Mouse (Mus musculus) lung, embryonic 15.5 days (tissue): ENCODE results near the gene Wdr24. TPM values are rescaled to one million over a fixed set of nuclear protein-coding genes. Genes with fewer than 3 reads are reported as not detected.

Experiments
- ATAC-seq: fragments of 200-750 bp; cut with Nextera tagmentation; 2 replicates; pipeline ENCODE4 v1.8.0; 2017; ENCODE audit warnings: moderate number of reproducible peaks, borderline replicate concordance; ENCODE audit not compliant: low FRiP score, low TSS enrichment; ENCODE audit errors: extremely low read depth
- H3K27ac ChIP-seq: fragments of 300-500 bp; sonication (generic); 2 replicates; pipeline ENCODE4 v1.5.1; 2015; ENCODE audit warnings: moderate library complexity, mild to moderate bottlenecking, inconsistent platforms
- H3K27me3 ChIP-seq: fragments of 300-500 bp; sonication (generic); 2 replicates; pipeline ENCODE4 v1.6.1; 2015; ENCODE audit warnings: inconsistent platforms
- H3K36me3 ChIP-seq: fragments of 300-500 bp; sonication (generic); 2 replicates; pipeline ENCODE4 v1.6.1; 2015; ENCODE audit warnings: inconsistent platforms
- H3K4me1 ChIP-seq: fragments of 300-500 bp; sonication (generic); 2 replicates; pipeline ENCODE4 v1.6.1; 2015; ENCODE audit warnings: inconsistent platforms
- H3K4me2 ChIP-seq: fragments of 300-500 bp; sonication (generic); 2 replicates; pipeline ENCODE4 v1.6.1; 2015; ENCODE audit warnings: inconsistent platforms, mild to moderate bottlenecking, moderate library complexity
- H3K4me3 ChIP-seq: fragments of 300-500 bp; sonication (generic); 2 replicates; pipeline ENCODE4 v1.5.1; 2015; ENCODE audit warnings: mild to moderate bottlenecking, inconsistent platforms
- H3K9ac ChIP-seq: fragments of 300-500 bp; sonication (generic); 2 replicates; pipeline ENCODE4 v1.6.1; 2015; ENCODE audit warnings: inconsistent platforms
- H3K9me3 ChIP-seq: fragments of 300-500 bp; sonication (generic); 2 replicates; pipeline ENCODE4 v1.6.1; 2016; ENCODE audit warnings: inconsistent platforms
- WGBS: fragments of 180-500 bp; shearing (Covaris S2); methylation state at CpG from one replicate; pipeline ENCODE4 v1.1.7; 2015; 5-methylcytosine and 5-hydroxymethylcytosine counted together
- polyA plus RNA-seq: library from polyadenylated mRNA; unstranded; fragments of >200 nt; fragmentation: Nextera tagmentation; extraction: Ambion mirVana; gene quantifications from 2 replicates; pipeline ENCODE4 v1.2.1, GENCODE M21; 2015

Gene Wdr24
- polyA plus RNA-seq, 1 experiment from 2014 or later: 26.5 TPM

- peak; percentile 66 for ATAC-seq
- peak within 1 kb of the TSS; percentile 94 for H3K4me2 ChIP-seq
- under 1% methylated on average over 72 of the region's 100 CpGs for WGBS
- H3K27ac ChIP-seq: no peak within 1 kb of the TSS
- H3K9me3 ChIP-seq: no peaks in the 10 kb centered on the region
- H3K27me3 ChIP-seq: peaks cover 54% of the 10 kb centered on the region
- peaks cover 16% of the 10 kb centered on the region for H3K4me1 ChIP-seq
- H3K9ac ChIP-seq: peak within 1 kb of the TSS; percentile 33
- peak within 1 kb of the TSS; percentile 52 for H3K4me3 ChIP-seq
- no peaks in the 10 kb centered on the region for H3K36me3 ChIP-seq
Observed at GRCm38 (mm10) chr17:25808789-25809605, 14.4 kb upstream of the Wdr24 start, which contains the start of gene Fbxl16. TSS of gene Fbxl16 (plus strand) at chr17:25809085.

GRCm38 (mm10) chr17:25809606-25810340 is 13.7 kb upstream of the Wdr24 start:
- ATAC-seq: no peak
- peaks cover 54% of the 10 kb centered on the region for H3K27me3 ChIP-seq
- 7% methylated on average over 25 of the region's 25 CpGs for WGBS

GRCm38 (mm10) chr17:25810890-25811289 is 12.5 kb upstream of the Wdr24 start:
- Histone ChIP-seq H3K9ac (no peak overlapping the region), H3K4me3 (no peak overlapping the region), H3K9me3 (no peaks in the 10 kb centered on the region), H3K27ac (no peak overlapping the region), H3K36me3 (no peaks in the 10 kb centered on the region), H3K27me3 (peaks cover 54% of the 10 kb centered on the region), H3K4me1 (peaks cover 16% of the 10 kb centered on the region), H3K4me2 (no peak overlapping the region)
- 65% methylated on average over 4 of the region's 4 CpGs for WGBS
- ATAC-seq: no peak

More at GRCm38 (mm10) chr17:25809606-25810340, 13.7 kb upstream of the Wdr24 start:
- H3K4me3 ChIP-seq: peak overlapping the region; percentile 52
- no peaks in the 10 kb centered on the region for H3K9me3 ChIP-seq
- peak overlapping the region; percentile 33 for H3K9ac ChIP-seq
- H3K27ac ChIP-seq: no peak overlapping the region
- peaks cover 16% of the 10 kb centered on the region for H3K4me1 ChIP-seq
- H3K4me2 ChIP-seq: peak overlapping the region; percentile 94
- no peaks in the 10 kb centered on the region for H3K36me3 ChIP-seq

DNA sequence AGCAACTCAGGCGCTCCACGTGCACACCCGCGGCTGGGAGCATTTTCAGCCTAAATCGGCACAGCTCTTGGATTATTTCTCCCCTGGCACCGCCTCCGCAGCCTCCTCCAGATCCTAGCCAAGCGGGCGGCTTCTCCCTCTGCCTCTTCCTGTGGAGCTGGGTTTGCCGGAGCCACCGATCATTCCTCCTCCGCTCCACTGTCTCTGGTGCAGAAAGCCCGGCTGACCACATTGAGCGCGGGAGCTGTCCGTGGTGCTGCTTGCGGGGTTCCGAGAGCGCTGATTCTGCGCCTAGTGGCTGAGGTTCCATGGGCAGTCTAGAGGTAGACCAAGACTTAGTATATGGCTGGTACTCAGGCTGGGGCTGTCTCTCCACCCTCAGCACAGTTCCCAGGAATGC is 10.0 kb upstream of the Wdr24 start:
- H3K27ac ChIP-seq: no peak overlapping the region
- H3K27me3 ChIP-seq: peaks cover 58% of the 10 kb centered on the region
- H3K4me1 ChIP-seq: peaks cover 16% of the 10 kb centered on the region
- H3K4me3 ChIP-seq: no peak overlapping the region
- no peaks in the 10 kb centered on the region for H3K9me3 ChIP-seq
- H3K36me3 ChIP-seq: no peaks in the 10 kb centered on the region
- WGBS: 3% methylated on average over 20 of the region's 20 CpGs
- H3K9ac ChIP-seq: no peak overlapping the region
- no peak overlapping the region for H3K4me2 ChIP-seq
- no peak for ATAC-seq

DNA sequence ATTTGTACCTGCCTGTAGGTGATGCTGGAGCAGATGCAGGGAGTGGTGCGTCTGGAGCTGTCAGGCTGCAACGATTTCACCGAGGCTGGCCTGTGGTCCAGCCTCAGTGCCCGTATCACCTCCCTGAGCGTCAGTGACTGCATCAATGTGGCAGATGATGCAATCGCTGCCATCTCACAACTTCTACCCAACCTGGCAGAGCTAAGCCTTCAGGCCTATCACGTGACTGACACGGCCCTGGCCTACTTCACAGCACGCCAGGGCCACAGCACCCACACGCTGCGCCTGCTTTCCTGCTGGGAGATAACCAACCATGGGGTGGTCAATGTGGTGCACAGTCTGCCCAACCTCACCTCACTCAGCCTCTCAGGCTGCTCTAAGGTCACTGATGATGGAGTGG is 5.8 kb upstream of the Wdr24 start:
- Histone ChIP-seq H3K4me1 (no peaks in the 10 kb centered on the region; the same call in 1 of the 2 replicates), H3K4me2 (no peak overlapping the region), H3K9me3 (no peaks in the 10 kb centered on the region), H3K36me3 (no peaks in the 10 kb centered on the region), H3K27me3 (peaks cover 56% of the 10 kb centered on the region), H3K27ac (no peak overlapping the region), H3K9ac (no peak overlapping the region), H3K4me3 (no peak overlapping the region)
- ATAC-seq: no peak
- 76% methylated on average over 11 of the region's 11 CpGs for WGBS

DNA sequence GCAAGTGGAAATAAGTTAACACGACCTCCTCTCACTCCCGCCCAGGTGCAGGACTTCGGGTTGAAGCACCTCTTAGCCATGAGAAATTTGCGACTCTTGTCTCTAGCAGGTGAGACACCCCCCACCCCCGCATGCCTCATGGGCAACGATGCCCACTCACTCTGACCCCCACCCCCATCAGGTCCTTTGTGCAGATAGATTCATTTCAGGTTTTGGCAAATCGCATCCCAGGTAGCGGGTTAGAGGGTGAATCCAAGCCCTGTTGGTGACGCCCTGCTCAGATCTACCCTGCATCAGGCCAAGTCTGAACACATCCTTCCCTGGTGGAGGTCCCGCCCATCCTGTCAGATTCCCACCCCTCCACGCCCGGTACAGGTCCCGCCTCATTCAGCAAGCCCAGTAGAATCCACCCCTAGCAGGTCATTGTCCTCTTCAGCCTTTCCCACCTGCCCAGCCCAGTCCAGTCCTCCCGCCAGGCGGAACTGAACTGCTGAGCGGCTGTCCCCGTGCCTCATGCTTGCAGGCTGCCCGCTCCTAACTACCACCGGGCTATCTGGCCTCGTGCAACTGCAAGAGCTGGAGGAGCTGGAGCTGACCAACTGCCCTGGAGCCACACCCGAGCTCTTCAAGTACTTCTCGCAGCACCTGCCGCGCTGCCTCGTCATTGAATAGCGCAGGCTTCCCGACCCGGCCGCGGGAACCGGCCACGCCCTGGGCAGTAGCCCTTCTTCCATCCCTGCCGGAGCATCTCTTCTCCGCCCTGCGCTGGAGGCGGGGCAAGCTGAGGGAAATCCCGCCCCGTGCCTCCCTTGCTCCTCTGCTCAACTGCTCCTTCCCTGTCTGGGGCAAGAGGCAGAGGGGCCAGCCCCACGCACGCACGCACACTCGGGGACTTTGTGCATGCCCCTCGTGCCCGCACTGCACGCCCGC is 4.3 kb upstream of the Wdr24 start:
- Histone ChIP-seq H3K9ac (no peak overlapping the region), H3K4me3 (no peak overlapping the region), H3K4me2 (0 out of 2 replicates have a peak overlapping the region, but pooled peaks have one; percentile 10), H3K9me3 (no peaks in the 10 kb centered on the region), H3K27ac (no peak overlapping the region), H3K4me1 (peaks cover 4% of the 10 kb centered on the region), H3K27me3 (peaks cover 52% of the 10 kb centered on the region), H3K36me3 (no peaks in the 10 kb centered on the region)
- ATAC-seq: no peak
- WGBS: 9% methylated on average over 46 of the region's 46 CpGs

DNA sequence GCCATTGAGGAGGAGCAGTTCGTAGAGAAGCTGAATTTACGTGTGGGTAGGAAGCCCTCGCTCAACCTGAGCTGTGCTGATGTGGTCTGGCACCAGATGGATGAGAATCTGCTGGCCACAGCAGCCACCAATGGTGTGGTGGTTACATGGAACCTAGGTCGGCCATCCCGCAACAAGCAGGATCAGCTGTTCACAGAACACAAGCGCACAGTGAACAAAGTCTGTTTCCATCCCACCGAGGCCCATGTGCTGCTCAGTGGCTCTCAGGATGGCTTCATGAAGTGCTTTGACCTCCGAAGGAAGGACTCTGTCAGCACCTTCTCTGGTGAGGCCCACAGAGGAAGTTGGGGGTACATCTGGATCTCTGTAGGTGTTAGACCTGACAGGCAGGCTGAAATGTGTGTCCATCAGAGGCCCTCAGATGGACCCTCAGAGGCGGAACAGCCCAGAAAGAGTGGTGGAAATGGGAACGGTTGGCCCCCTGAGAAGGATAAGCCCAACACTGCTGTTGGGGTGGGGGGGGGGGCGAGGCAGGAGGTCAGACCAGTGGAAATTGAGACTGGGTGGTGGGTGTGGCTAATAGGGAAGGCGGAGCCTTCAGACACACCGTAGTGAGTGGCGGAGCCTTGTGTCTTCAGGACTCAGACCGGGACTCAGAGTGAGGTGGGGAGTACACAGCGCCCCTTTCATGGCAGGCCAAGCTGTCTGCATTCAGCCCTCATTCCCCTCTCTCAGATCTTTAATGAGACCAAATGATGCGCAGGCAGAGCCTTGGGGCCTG is 1.1 kb downstream of the Wdr24 start:
- H3K27me3 ChIP-seq: peaks cover 30% of the 10 kb centered on the region
- no peaks in the 10 kb centered on the region for H3K9me3 ChIP-seq
- H3K9ac ChIP-seq: peak overlapping the region; percentile 47
- H3K36me3 ChIP-seq: peaks cover 19% of the 10 kb centered on the region
- H3K27ac ChIP-seq: no peak overlapping the region
- H3K4me3 ChIP-seq: peak overlapping the region; percentile 51
- ATAC-seq: no peak
- H3K4me2 ChIP-seq: peak overlapping the region; percentile 74
- peaks cover 29% of the 10 kb centered on the region for H3K4me1 ChIP-seq
- WGBS: 62% methylated on average over 16 of the region's 17 CpGs

DNA sequence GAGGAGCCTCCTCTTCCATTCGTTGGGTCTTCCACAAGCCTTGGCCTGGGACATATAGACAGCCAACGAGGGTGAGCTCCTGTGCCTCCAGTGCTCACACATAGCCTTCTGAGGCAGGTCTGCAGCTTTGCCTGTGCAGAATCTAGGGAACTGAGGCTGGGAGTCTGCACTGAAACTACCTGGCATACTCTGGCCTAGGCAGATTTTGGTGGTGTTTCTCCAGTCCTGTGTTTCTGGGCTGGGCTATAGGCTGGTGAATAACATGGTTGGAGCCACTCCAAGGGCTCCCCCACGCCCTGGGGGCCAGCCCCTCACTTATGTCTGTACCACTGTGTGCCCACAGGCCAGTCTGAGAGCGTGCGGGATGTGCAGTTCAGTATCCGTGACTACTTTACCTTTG is 1.9 kb downstream of the Wdr24 start:
- no peak for ATAC-seq
- H3K9ac ChIP-seq: no peak overlapping the region

GRCm38 (mm10) chr17:25825984-25826570 is 2.6 kb downstream of the Wdr24 start:
- WGBS: 90% methylated on average over 27 of the region's 27 CpGs
- no peak overlapping the region for H3K4me2 ChIP-seq
- peaks cover 32% of the 10 kb centered on the region for H3K36me3 ChIP-seq
- H3K4me1 ChIP-seq: peaks cover 44% of the 10 kb centered on the region
- no peak for ATAC-seq
- no peak overlapping the region for H3K9ac ChIP-seq
- no peak overlapping the region for H3K4me3 ChIP-seq
- H3K27me3 ChIP-seq: peaks cover 16% of the 10 kb centered on the region; the same call in 1 of the 2 replicates
- no peak overlapping the region for H3K27ac ChIP-seq
- no peaks in the 10 kb centered on the region for H3K9me3 ChIP-seq

More for the DNA sequence above, 1.9 kb downstream of the Wdr24 start:
- Histone ChIP-seq H3K4me1 (peaks cover 37% of the 10 kb centered on the region), H3K27ac (no peak overlapping the region), H3K9me3 (no peaks in the 10 kb centered on the region), H3K4me2 (peak overlapping the region; percentile 74; the same call in 1 of the 2 replicates), H3K4me3 (no peak overlapping the region), H3K27me3 (peaks cover 23% of the 10 kb centered on the region), H3K36me3 (peaks cover 25% of the 10 kb centered on the region)
- whole genome bisulfite sequencing: 85% methylated on average over 6 of the region's 6 CpGs

- Histone ChIP-seq H3K36me3 (peaks cover 40% of the 10 kb centered on the region), H3K4me1 (peaks cover 54% of the 10 kb centered on the region), H3K27ac (no peak overlapping the region), H3K4me3 (no peak overlapping the region), H3K4me2 (no peak overlapping the region), H3K9ac (no peak overlapping the region), H3K9me3 (no peaks in the 10 kb centered on the region), H3K27me3 (peaks cover 9% of the 10 kb centered on the region; the same call in 1 of the 2 replicates)
- WGBS: 93% methylated on average over 13 of the region's 13 CpGs
- ATAC-seq: no peak
Observed at GRCm38 (mm10) chr17:25827011-25827410, 3.6 kb downstream of the Wdr24 start.
